Mouse (Mus musculus) stomach, postnatal 0 days (tissue): ENCODE data around the gene Unc5a. TPM values are rescaled to one million over a fixed set of nuclear protein-coding genes. Genes with fewer than 3 reads are reported as not detected.

Experiments used
- ATAC-seq: fragments of 200-750 bp; cut with Nextera tagmentation; 2 replicates; pipeline ENCODE4 v1.8.0; 2017; ENCODE audit not compliant: low FRiP score, low TSS enrichment
- DNase-seq: peaks from one replicate; pipeline ENCODE4 v3.0.0-alpha.2; 2016; ENCODE audit warnings: low spot score
- H3K27ac ChIP-seq: fragments of 300-500 bp; sonication (generic); replicated peaks from 2 replicates; pipeline ENCODE4 v1.5.1; 2014; ENCODE audit warnings: mild to moderate bottlenecking, control low read depth
- H3K27me3 ChIP-seq: fragments of 300-500 bp; sonication (generic); 2 replicates; pipeline ENCODE4 v1.6.1; 2014; ENCODE audit warnings: low read length; ENCODE audit not compliant: control insufficient read depth, insufficient read depth
- H3K36me3 ChIP-seq: fragments of 300-500 bp; sonication (generic); 2 replicates; pipeline ENCODE4 v1.6.1; 2014; ENCODE audit warnings: low read length, mixed read lengths; ENCODE audit not compliant: control insufficient read depth, insufficient read depth
- H3K4me1 ChIP-seq: fragments of 300-500 bp; sonication (generic); replicated peaks from 2 replicates; pipeline ENCODE4 v1.6.1; 2014; ENCODE audit warnings: antibody characterized with exemption; ENCODE audit not compliant: control insufficient read depth, insufficient read depth
- H3K4me2 ChIP-seq: fragments of 300-500 bp; sonication (generic); replicated peaks from 2 replicates; pipeline ENCODE4 v1.6.1; 2014; ENCODE audit warnings: low read depth, mild to moderate bottlenecking, control low read depth, moderate library complexity
- H3K4me3 ChIP-seq: fragments of 300-500 bp; sonication (generic); 2 replicates; pipeline ENCODE4 v1.5.1; 2014; ENCODE audit warnings: low read depth, low read length, control low read depth
- H3K9ac ChIP-seq: fragments of 300-500 bp; sonication (generic); 2 replicates; pipeline ENCODE4 v1.6.1; 2014; ENCODE audit warnings: mild to moderate bottlenecking, low read length, control low read depth, mixed read lengths
- H3K9me3 ChIP-seq: fragments of 300-500 bp; sonication (generic); 2 replicates; pipeline ENCODE4 v1.6.1; 2016; ENCODE audit warnings: low read length; ENCODE audit not compliant: control insufficient read depth
- CTCF ChIP-seq: IDR thresholded peaks from 2 replicates; pipeline ENCODE4 v1.5.1; 2016; ENCODE audit warnings: antibody characterized with exemption, low read depth, mild to moderate bottlenecking, moderate library complexity
- EP300 ChIP-seq: optimal IDR thresholded peaks from 2 replicates; pipeline ENCODE3; 2016; ENCODE audit warnings: antibody characterized with exemption
- WGBS: fragments of 180-500 bp; shearing (Covaris S2); extraction: QIAGEN DNeasy Blood & Tissue Kit; methylation state at CpG from one replicate; pipeline ENCODE4 v1.1.7; 2014; 5-methylcytosine and 5-hydroxymethylcytosine counted together
- polyA plus RNA-seq: library from polyadenylated mRNA; unstranded; fragments of >200 nt; fragmentation: Nextera tagmentation; extraction: Ambion mirVana; gene quantifications from 2 replicates; pipeline ENCODE4 v1.2.1, GENCODE M21; 2015

Unc5a gene
- polyA plus RNA-seq, 1 experiment from 2014 or later, result 0.89 TPM

DNA sequence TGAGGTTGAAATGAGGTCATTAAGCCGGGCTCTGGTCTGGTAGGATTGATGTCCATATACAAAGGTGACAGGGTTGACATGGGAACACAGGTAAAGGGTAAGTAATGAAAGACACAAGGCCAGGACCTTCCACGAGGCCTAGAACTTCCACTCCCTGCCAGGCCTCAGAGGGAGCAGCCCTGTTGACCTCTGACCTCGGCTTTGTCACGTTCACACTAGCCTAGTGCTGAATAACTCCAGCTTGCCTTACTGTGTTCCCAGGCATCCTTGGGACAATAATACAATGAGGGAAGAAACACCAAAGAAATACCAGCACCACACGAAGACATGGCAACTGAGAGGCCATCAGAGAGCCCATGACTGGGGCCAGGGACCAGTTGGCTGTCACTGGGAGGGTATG lies 29.5 kb upstream of the Unc5a start:
- TF ChIP-seq EP300 (no peak), CTCF (no peak)
- ATAC-seq (no peak), DNase-seq (no peak)
- no peak overlapping the region for H3K27ac ChIP-seq
- no peaks in the 10 kb centered on the region for H3K36me3 ChIP-seq
- WGBS, result 32% methylated on average over 5 of the region's 5 CpGs
- no peak overlapping the region for H3K4me2 ChIP-seq
- no peaks in the 10 kb centered on the region for H3K9me3 ChIP-seq
- no peaks in the 10 kb centered on the region for H3K4me1 ChIP-seq
- H3K27me3 ChIP-seq, result no peaks in the 10 kb centered on the region
- H3K9ac ChIP-seq, result no peak overlapping the region
- no peak overlapping the region for H3K4me3 ChIP-seq

DNA sequence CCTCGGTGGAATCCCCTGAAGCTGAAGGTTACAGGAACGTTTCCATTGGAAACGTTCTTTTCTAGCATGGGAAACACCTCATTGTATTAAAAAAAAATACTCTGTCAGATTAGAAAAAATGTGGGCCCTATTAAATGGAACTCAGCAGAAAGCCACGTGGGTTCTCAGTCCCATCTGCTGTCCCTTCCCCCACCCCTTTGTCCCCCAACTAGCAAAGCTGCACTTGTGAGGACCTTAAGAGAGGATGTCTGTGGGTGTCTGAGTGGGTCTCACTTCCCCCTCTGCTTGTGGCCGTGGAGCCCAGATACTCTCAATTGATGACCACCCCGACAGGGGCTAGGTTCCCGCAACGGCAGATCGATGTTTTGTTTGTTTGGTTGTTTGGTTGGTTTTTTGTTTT lies 27.5 kb upstream of the Unc5a start:
- no peak for DNase-seq
- H3K9me3 ChIP-seq, result no peaks in the 10 kb centered on the region
- H3K4me3 ChIP-seq, result no peak overlapping the region
- ATAC-seq, result no peak
- H3K4me1 ChIP-seq, result no peaks in the 10 kb centered on the region
- 75% methylated on average over 9 of the region's 9 CpGs for WGBS
- H3K27me3 ChIP-seq, result no peaks in the 10 kb centered on the region
- H3K4me2 ChIP-seq, result no peak overlapping the region
- TF ChIP-seq EP300, result no peak
- TF ChIP-seq CTCF, result no peak
- H3K27ac ChIP-seq, result no peak overlapping the region
- H3K36me3 ChIP-seq, result no peaks in the 10 kb centered on the region
- no peak overlapping the region for H3K9ac ChIP-seq

DNA sequence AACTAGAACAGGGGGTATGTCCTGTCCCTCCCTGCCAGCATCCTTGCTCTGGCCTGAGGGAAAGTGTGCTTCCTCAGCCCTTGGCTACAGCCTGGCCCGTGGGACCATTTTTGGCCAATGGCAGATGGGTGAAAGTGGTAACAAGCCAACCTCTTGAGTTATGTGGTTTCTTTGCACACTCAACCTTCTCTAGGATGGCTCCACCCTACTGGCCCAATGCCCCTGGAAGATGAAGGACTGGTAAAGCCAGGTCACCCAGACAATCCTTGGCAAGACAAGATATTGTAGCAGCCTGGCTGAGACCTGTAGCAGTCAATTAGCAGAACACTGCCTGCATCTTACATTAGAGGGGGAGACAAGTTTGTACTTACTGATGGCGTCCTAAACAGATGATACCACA lies 25.5 kb upstream of the Unc5a start:
- Histone ChIP-seq H3K9ac (no peak overlapping the region), H3K9me3 (no peaks in the 10 kb centered on the region), H3K4me1 (no peaks in the 10 kb centered on the region), H3K4me3 (no peak overlapping the region), H3K4me2 (no peak overlapping the region), H3K27me3 (no peaks in the 10 kb centered on the region), H3K36me3 (no peaks in the 10 kb centered on the region), H3K27ac (no peak overlapping the region)
- DNase-seq, result no peak
- 86% methylated on average over 2 of the region's 2 CpGs for WGBS
- no peak for ATAC-seq
- TF ChIP-seq CTCF, result no peak
- TF ChIP-seq EP300, result no peak

DNA sequence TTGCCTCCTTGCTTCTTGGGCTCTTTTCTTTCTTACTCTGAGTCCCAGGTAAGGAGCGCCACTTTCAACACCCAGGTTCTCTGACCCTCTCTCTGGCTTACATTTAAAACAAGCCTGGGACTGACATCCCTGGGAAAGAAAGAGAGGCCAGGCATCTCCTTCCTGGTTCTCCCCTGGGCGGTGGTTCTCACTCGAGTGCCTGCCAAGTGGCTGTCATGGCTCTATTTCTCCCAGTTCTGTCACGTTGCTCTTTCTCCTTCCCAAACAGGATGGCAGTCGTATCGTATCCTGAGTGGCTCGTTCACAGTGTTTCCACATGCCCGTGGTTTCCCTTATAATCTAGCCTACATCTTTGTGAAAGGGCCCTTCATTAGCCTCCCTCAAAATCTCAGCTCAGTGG lies 23.7 kb upstream of the Unc5a start:
- no peak for TF ChIP-seq EP300
- TF ChIP-seq CTCF, result no peak
- Histone ChIP-seq H3K9ac (no peak overlapping the region), H3K4me3 (no peak overlapping the region), H3K27ac (no peak overlapping the region), H3K4me2 (no peak overlapping the region), H3K27me3 (no peaks in the 10 kb centered on the region), H3K4me1 (no peaks in the 10 kb centered on the region), H3K9me3 (no peaks in the 10 kb centered on the region), H3K36me3 (no peaks in the 10 kb centered on the region)
- WGBS, result 63% methylated on average over 8 of the region's 8 CpGs
- ATAC-seq (no peak), DNase-seq (no peak)

DNA sequence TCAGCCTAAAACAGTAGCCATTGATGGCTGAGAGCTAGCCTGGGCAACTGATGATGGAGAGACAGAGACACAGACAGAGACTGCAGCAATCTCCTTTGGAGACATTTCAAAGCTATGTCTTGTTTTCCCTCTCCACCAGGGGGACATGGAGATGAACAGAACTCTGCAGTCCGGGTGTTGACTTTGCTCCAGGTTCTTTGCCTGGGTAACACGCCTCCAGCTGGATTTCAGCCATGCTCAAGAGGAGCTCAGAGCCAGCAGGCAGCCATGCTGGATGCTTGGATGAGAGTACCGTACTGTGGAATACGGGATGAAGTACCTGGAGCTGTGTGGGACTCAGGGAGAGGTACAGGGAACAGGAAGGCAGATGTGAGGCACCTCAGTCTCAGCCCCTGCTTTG lies 22.6 kb upstream of the Unc5a start:
- ATAC-seq (no peak), DNase-seq (no peak)
- H3K27me3 ChIP-seq, result no peaks in the 10 kb centered on the region
- no peaks in the 10 kb centered on the region for H3K36me3 ChIP-seq
- H3K4me1 ChIP-seq, result no peaks in the 10 kb centered on the region
- no peak overlapping the region for H3K27ac ChIP-seq
- no peak overlapping the region for H3K4me2 ChIP-seq
- no peak overlapping the region for H3K4me3 ChIP-seq
- TF ChIP-seq EP300 (no peak), CTCF (peak; percentile 49)
- 56% methylated on average over 4 of the region's 4 CpGs for WGBS
- no peak overlapping the region for H3K9ac ChIP-seq
- no peaks in the 10 kb centered on the region for H3K9me3 ChIP-seq

DNA sequence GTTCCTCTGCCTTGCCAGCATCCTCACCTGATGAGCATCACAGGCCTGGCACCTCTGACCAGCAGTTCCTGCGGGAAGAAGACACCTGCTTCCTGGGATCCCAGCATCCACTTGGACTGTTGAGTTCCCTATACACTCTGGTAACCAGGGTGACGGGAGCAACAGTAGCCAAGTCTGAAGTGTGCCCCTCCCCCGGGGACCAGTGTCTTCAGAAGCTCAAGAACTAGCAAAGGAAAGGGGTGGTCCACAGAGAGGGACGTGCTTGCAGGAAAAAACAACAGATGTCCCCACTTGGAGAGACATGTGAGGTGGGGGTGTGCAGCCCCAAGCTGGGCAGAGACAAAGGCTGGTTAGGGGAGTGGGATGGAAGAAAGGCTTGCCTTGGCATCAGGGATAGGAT lies 19.1 kb upstream of the Unc5a start:
- Histone ChIP-seq H3K9me3 (no peaks in the 10 kb centered on the region), H3K4me3 (no peak overlapping the region), H3K27me3 (no peaks in the 10 kb centered on the region), H3K4me1 (no peaks in the 10 kb centered on the region), H3K9ac (no peak overlapping the region), H3K27ac (no peak overlapping the region), H3K36me3 (no peaks in the 10 kb centered on the region), H3K4me2 (no peak overlapping the region)
- DNase-seq, result no peak
- TF ChIP-seq EP300 (no peak), CTCF (no peak)
- WGBS, result 41% methylated on average over 4 of the region's 4 CpGs
- ATAC-seq, result no peak
